Mouse (Mus musculus): ENCODE results near the gene Smim5. TPM values are rescaled to one million over a fixed set of nuclear protein-coding genes. Genes with fewer than 3 reads are reported as not detected.

The Smim5 gene
- polyA plus RNA-seq, 1 experiment from 2014 or later, result 2.0 TPM

DNA sequence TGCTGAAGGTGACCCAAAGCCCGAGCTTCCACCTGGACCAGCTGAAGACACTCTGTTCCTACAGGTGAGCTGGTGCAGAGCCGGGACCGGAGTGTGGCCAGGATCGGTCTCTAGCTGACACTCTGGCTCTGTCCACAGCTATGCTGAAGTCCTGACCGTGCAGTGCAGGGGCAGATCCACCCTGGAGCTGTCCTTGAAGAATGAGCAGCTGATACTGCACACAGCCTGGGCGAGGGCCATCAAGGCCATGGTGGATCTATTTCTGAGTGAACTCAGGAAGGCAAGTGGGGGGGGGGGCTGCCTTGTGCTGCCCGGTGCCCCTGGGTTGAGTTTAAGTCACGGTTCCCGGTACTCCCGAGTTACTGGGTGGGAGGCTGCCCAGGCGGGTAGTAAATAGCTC, 13.3 kb upstream of the Smim5 start:
- Histone ChIP-seq H3K36me3 (ENCODE audit: control insufficient read depth, insufficient read depth, low read length) (no peaks in the 10 kb centered on the region), H3K4me2 (ENCODE audit: low read depth, low read length, severe bottlenecking) (no peak overlapping the region), H3K4me1 (replicated peaks; ENCODE audit: control insufficient read depth, insufficient read depth, low read length) (no peaks in the 10 kb centered on the region), H3K27me3 (ENCODE audit: control insufficient read depth, insufficient read depth, low read length) (no peaks in the 10 kb centered on the region; the same call in 1 of the 2 replicates), H3K9ac (ENCODE audit: low read length) (no peak overlapping the region), H3K9me3 (ENCODE audit: control insufficient read depth, low read length) (no peaks in the 10 kb centered on the region), H3K4me3 (ENCODE audit: low read depth, low read length) (no peak overlapping the region), H3K27ac (ENCODE audit: low read depth, low read length) (no peak overlapping the region)
- ATAC-seq (replicated peaks; ENCODE audit: low FRiP score) (no peak), DNase-seq (ENCODE audit: low spot score) (no peak)
- WGBS, result 94% methylated on average over 11 of the region's 11 CpGs

- Histone ChIP-seq H3K27ac (ENCODE audit: low read depth, low read length) (no peak overlapping the region), H3K9me3 (ENCODE audit: control insufficient read depth, low read length) (no peaks in the 10 kb centered on the region), H3K9ac (ENCODE audit: low read length) (no peak overlapping the region), H3K27me3 (ENCODE audit: control insufficient read depth, insufficient read depth, low read length) (no peaks in the 10 kb centered on the region), H3K4me2 (ENCODE audit: low read depth, low read length, severe bottlenecking) (no peak overlapping the region), H3K4me3 (ENCODE audit: low read depth, low read length) (no peak overlapping the region), H3K4me1 (replicated peaks; ENCODE audit: control insufficient read depth, insufficient read depth, low read length) (no peaks in the 10 kb centered on the region), H3K36me3 (ENCODE audit: control insufficient read depth, insufficient read depth, low read length) (no peaks in the 10 kb centered on the region)
- 87% methylated on average over 5 of the region's 5 CpGs for WGBS
- ATAC-seq (replicated peaks; ENCODE audit: low FRiP score), result no peak
- no peak for DNase-seq (ENCODE audit: low spot score)
These were observed 11.7 kb upstream of the Smim5 start for GRCm38 (mm10) chr11:115888020-115888419.

DNA sequence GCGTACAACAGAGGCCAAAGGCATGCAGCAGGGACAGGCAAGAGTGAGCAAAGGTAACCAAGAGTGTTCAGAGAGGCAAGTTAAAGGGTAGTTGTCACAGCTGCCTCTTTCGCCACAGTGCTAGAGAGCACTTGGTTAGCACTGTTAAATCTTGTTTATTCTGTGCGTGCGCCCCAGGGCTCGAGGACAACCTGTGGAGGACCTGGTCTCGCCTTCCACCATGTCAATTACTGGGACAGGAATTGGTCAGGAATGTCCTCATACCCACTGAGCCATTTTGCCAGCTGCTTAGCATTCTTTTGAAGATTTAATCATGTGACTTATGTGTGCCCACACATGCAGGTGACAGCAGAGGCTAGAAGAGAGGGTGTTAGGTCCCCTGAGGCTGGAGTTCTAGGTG, 10.6 kb upstream of the Smim5 start:
- H3K27me3 ChIP-seq (ENCODE audit: control insufficient read depth, insufficient read depth, low read length), result no peaks in the 10 kb centered on the region
- no peak overlapping the region for H3K27ac ChIP-seq (ENCODE audit: low read depth, low read length)
- H3K36me3 ChIP-seq (ENCODE audit: control insufficient read depth, insufficient read depth, low read length), result no peaks in the 10 kb centered on the region
- DNase-seq (ENCODE audit: low spot score) (no peak), ATAC-seq (replicated peaks; ENCODE audit: low FRiP score) (no peak)
- WGBS, result 87% methylated on average over 6 of the region's 6 CpGs
- no peak overlapping the region for H3K4me2 ChIP-seq (ENCODE audit: low read depth, low read length, severe bottlenecking)
- H3K9me3 ChIP-seq (ENCODE audit: control insufficient read depth, low read length), result no peaks in the 10 kb centered on the region
- no peak overlapping the region for H3K4me3 ChIP-seq (ENCODE audit: low read depth, low read length)
- no peak overlapping the region for H3K9ac ChIP-seq (ENCODE audit: low read length)
- H3K4me1 ChIP-seq (replicated peaks; ENCODE audit: control insufficient read depth, insufficient read depth, low read length), result no peaks in the 10 kb centered on the region

- peaks cover 3% of the 10 kb centered on the region; the same call in 1 of the 2 replicates for H3K36me3 ChIP-seq (ENCODE audit: control insufficient read depth, insufficient read depth, low read length)
- 63% methylated on average over 6 of the region's 6 CpGs for WGBS
These were observed 7.6 kb upstream of the Smim5 start for GRCm38 (mm10) chr11:115892213-115892612.

GRCm38 (mm10) chr11:115893071-115893470, 6.7 kb upstream of the Smim5 start:
- Histone ChIP-seq H3K36me3 (ENCODE audit: control insufficient read depth, insufficient read depth, low read length) (peaks cover 3% of the 10 kb centered on the region; the same call in 1 of the 2 replicates), H3K27me3 (ENCODE audit: control insufficient read depth, insufficient read depth, low read length) (no peaks in the 10 kb centered on the region), H3K9me3 (ENCODE audit: control insufficient read depth, low read length) (no peaks in the 10 kb centered on the region), H3K4me3 (ENCODE audit: low read depth, low read length) (no peak overlapping the region), H3K4me2 (ENCODE audit: low read depth, low read length, severe bottlenecking) (no peak overlapping the region), H3K4me1 (replicated peaks; ENCODE audit: control insufficient read depth, insufficient read depth, low read length) (no peaks in the 10 kb centered on the region), H3K27ac (ENCODE audit: low read depth, low read length) (no peak overlapping the region), H3K9ac (ENCODE audit: low read length) (no peak overlapping the region)
- 93% methylated on average over 9 of the region's 9 CpGs for WGBS
- no peak for ATAC-seq (replicated peaks; ENCODE audit: low FRiP score)
- no peak for DNase-seq (ENCODE audit: low spot score)

More at GRCm38 (mm10) chr11:115892213-115892612, 7.6 kb upstream of the Smim5 start:
- no peaks in the 10 kb centered on the region for H3K9me3 ChIP-seq (ENCODE audit: control insufficient read depth, low read length)
- no peak overlapping the region for H3K4me3 ChIP-seq (ENCODE audit: low read depth, low read length)
- no peak overlapping the region for H3K27ac ChIP-seq (ENCODE audit: low read depth, low read length)
- no peaks in the 10 kb centered on the region for H3K27me3 ChIP-seq (ENCODE audit: control insufficient read depth, insufficient read depth, low read length)
- no peak overlapping the region for H3K9ac ChIP-seq (ENCODE audit: low read length)
- H3K4me2 ChIP-seq (ENCODE audit: low read depth, low read length, severe bottlenecking), result no peak overlapping the region
- no peaks in the 10 kb centered on the region for H3K4me1 ChIP-seq (replicated peaks; ENCODE audit: control insufficient read depth, insufficient read depth, low read length)
- ATAC-seq (replicated peaks; ENCODE audit: low FRiP score) (no peak), DNase-seq (ENCODE audit: low spot score) (no peak)

DNA sequence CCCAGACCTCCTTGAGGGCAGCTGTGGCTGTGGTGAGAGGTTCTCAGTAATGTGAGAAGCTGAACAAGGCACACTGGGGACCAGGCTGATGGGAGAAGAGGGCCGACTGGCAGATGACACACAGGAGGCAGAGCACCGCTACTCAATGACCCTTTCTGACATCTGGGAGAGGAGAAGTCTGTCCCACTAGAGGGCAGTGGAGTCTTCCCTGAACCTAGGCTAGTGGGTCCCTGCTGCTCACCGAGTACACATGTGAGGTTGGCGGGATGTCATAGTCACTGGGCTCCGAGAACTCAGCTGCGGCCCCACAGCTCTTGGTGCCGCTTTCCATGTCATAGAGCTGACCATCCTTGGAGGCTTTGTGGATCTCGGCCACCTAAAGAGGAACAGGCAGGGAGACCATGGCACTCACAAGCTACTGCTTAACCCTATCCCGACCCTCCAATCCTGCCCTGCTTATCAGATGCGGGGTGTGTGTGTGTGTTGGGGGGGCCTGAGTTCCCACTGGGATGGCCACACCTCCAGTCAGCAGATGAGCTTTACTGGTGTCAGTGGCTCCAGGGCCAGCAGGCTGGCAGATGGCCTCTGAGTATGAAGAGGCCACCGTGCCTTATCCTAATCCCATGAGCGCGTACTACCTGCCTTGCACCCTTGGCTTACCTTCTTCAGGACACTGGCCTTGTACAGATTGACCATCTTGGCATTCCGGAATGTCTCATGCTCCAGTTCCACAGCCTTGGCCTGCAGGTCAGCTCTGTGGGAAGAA, 4.8 kb upstream of the Smim5 start:
- Histone ChIP-seq H3K4me2 (ENCODE audit: low read depth, low read length, severe bottlenecking) (no peak overlapping the region), H3K36me3 (ENCODE audit: control insufficient read depth, insufficient read depth, low read length) (peaks cover 3% of the 10 kb centered on the region; the same call in 1 of the 2 replicates), H3K9me3 (ENCODE audit: control insufficient read depth, low read length) (no peaks in the 10 kb centered on the region), H3K27me3 (ENCODE audit: control insufficient read depth, insufficient read depth, low read length) (no peaks in the 10 kb centered on the region), H3K4me1 (replicated peaks; ENCODE audit: control insufficient read depth, insufficient read depth, low read length) (peaks cover 2% of the 10 kb centered on the region; the same call in 1 of the 2 replicates), H3K9ac (ENCODE audit: low read length) (no peak overlapping the region), H3K27ac (ENCODE audit: low read depth, low read length) (no peak overlapping the region), H3K4me3 (ENCODE audit: low read depth, low read length) (no peak overlapping the region)
- no peak for DNase-seq (ENCODE audit: low spot score)
- no peak for ATAC-seq (replicated peaks; ENCODE audit: low FRiP score)
- 73% methylated on average over 14 of the region's 14 CpGs for WGBS

GRCm38 (mm10) chr11:115898446-115898845, 1.3 kb upstream of the Smim5 start:
- 90% methylated on average over 7 of the region's 7 CpGs for WGBS
- H3K27ac ChIP-seq (ENCODE audit: low read depth, low read length), result no peak overlapping the region

GRCm38 (mm10) chr11:115898886-115899285, 880 bp upstream of the Smim5 start:
- H3K4me2 ChIP-seq (ENCODE audit: low read depth, low read length, severe bottlenecking), result no peak overlapping the region
- H3K36me3 ChIP-seq (ENCODE audit: control insufficient read depth, insufficient read depth, low read length), result peaks cover 3% of the 10 kb centered on the region; the same call in 1 of the 2 replicates
- no peak for ATAC-seq (replicated peaks; ENCODE audit: low FRiP score)
- WGBS, result 31% methylated on average over 4 of the region's 4 CpGs
- H3K4me1 ChIP-seq (replicated peaks; ENCODE audit: control insufficient read depth, insufficient read depth, low read length), result peaks cover 10% of the 10 kb centered on the region; the same call in 1 of the 2 replicates
- DNase-seq (ENCODE audit: low spot score), result peak; percentile 72
- no peaks in the 10 kb centered on the region for H3K27me3 ChIP-seq (ENCODE audit: control insufficient read depth, insufficient read depth, low read length)
- no peak overlapping the region for H3K9ac ChIP-seq (ENCODE audit: low read length)
- no peak overlapping the region for H3K4me3 ChIP-seq (ENCODE audit: low read depth, low read length)
- no peak overlapping the region for H3K27ac ChIP-seq (ENCODE audit: low read depth, low read length)
- H3K9me3 ChIP-seq (ENCODE audit: control insufficient read depth, low read length), result no peaks in the 10 kb centered on the region

More at GRCm38 (mm10) chr11:115898446-115898845, 1.3 kb upstream of the Smim5 start:
- Histone ChIP-seq H3K9ac (ENCODE audit: low read length) (no peak overlapping the region), H3K4me1 (replicated peaks; ENCODE audit: control insufficient read depth, insufficient read depth, low read length) (peaks cover 10% of the 10 kb centered on the region; the same call in 1 of the 2 replicates), H3K36me3 (ENCODE audit: control insufficient read depth, insufficient read depth, low read length) (peaks cover 3% of the 10 kb centered on the region; the same call in 1 of the 2 replicates), H3K4me2 (ENCODE audit: low read depth, low read length, severe bottlenecking) (no peak overlapping the region), H3K4me3 (ENCODE audit: low read depth, low read length) (no peak overlapping the region), H3K27me3 (ENCODE audit: control insufficient read depth, insufficient read depth, low read length) (no peaks in the 10 kb centered on the region), H3K9me3 (ENCODE audit: control insufficient read depth, low read length) (no peaks in the 10 kb centered on the region)
- no peak for ATAC-seq (replicated peaks; ENCODE audit: low FRiP score)
- no peak for DNase-seq (ENCODE audit: low spot score)
